Mouse (Mus musculus) heart, embryonic 15.5 days (tissue): ENCODE measurements at regions not wholly inside any gene's neighbourhood (a gene's known extent, or its start where the extent isn't known, plus 50 kb on each side); places are given as distances from the start of the nearest gene placed in this dataset.

Experiments used
- ATAC-seq: fragments of 200-750 bp; cut with Nextera tagmentation; replicated peaks from 2 replicates; pipeline ENCODE4 v1.8.0; 2017; ENCODE audit warnings: low read depth, moderate TSS enrichment; ENCODE audit not compliant: insufficient number of reproducible peaks, insufficient read depth, low FRiP score
- H3K27ac ChIP-seq: fragments of 300-500 bp; sonication (generic); 2 replicates; pipeline ENCODE4 v1.5.1; 2015; ENCODE audit warnings: mild to moderate bottlenecking, inconsistent platforms
- H3K27me3 ChIP-seq: fragments of 300-500 bp; sonication (generic); 2 replicates; pipeline ENCODE4 v1.6.1; 2015; ENCODE audit warnings: inconsistent platforms
- H3K36me3 ChIP-seq: fragments of 300-500 bp; sonication (generic); 2 replicates; pipeline ENCODE4 v1.6.1; 2015; ENCODE audit warnings: mild to moderate bottlenecking, inconsistent platforms
- H3K4me1 ChIP-seq: fragments of 300-500 bp; sonication (generic); replicated peaks from 2 replicates; pipeline ENCODE4 v1.6.1; 2015; ENCODE audit warnings: inconsistent platforms
- H3K4me2 ChIP-seq: fragments of 300-500 bp; sonication (generic); 2 replicates; pipeline ENCODE4 v1.6.1; 2015; ENCODE audit warnings: inconsistent platforms, mild to moderate bottlenecking, moderate library complexity
- H3K4me3 ChIP-seq: fragments of 300-500 bp; sonication (generic); 2 replicates; pipeline ENCODE4 v1.5.1; 2015; ENCODE audit warnings: mild to moderate bottlenecking, inconsistent platforms
- H3K9ac ChIP-seq: fragments of 300-500 bp; sonication (generic); 2 replicates; pipeline ENCODE4 v1.6.1; 2015; ENCODE audit warnings: mild to moderate bottlenecking, inconsistent platforms
- H3K9me3 ChIP-seq: fragments of 300-500 bp; sonication (generic); replicated peaks from 2 replicates; pipeline ENCODE4 v1.6.1; 2016; ENCODE audit warnings: inconsistent platforms
- WGBS: fragments of 180-500 bp; shearing (Covaris S2); methylation state at CpG from one replicate; pipeline ENCODE4 v1.1.7; 2015; ENCODE audit warnings: mixed read lengths; 5-methylcytosine and 5-hydroxymethylcytosine counted together

- no peak for ATAC-seq
- Histone ChIP-seq H3K4me1 (no peaks in the 10 kb centered on the region), H3K36me3 (no peaks in the 10 kb centered on the region), H3K27me3 (no peaks in the 10 kb centered on the region), H3K4me2 (no peak overlapping the region), H3K9me3 (no peaks in the 10 kb centered on the region), H3K27ac (no peak overlapping the region), H3K4me3 (no peak overlapping the region), H3K9ac (no peak overlapping the region)
- WGBS: 65% methylated on average over 4 of the region's 4 CpGs
Measured at GRCm38 (mm10) chr8:76217819-76218580, 681.2 kb upstream of the Nr3c2 start.

GRCm38 (mm10) chr8:76230847-76231246, 668.4 kb upstream of the Nr3c2 start:
- 62% methylated on average over 1 of the region's 1 CpGs for WGBS
- H3K27ac ChIP-seq: no peak overlapping the region
- no peaks in the 10 kb centered on the region for H3K27me3 ChIP-seq
- H3K4me2 ChIP-seq: no peak overlapping the region
- no peaks in the 10 kb centered on the region for H3K9me3 ChIP-seq
- no peak overlapping the region for H3K4me3 ChIP-seq
- H3K36me3 ChIP-seq: no peaks in the 10 kb centered on the region
- ATAC-seq: no peak
- H3K4me1 ChIP-seq: no peaks in the 10 kb centered on the region
- no peak overlapping the region for H3K9ac ChIP-seq

GRCm38 (mm10) chr8:76249194-76249593, 650.0 kb upstream of the Nr3c2 start:
- Histone ChIP-seq H3K27me3 (no peaks in the 10 kb centered on the region), H3K4me3 (no peak overlapping the region), H3K36me3 (no peaks in the 10 kb centered on the region), H3K4me2 (no peak overlapping the region), H3K4me1 (no peaks in the 10 kb centered on the region), H3K9ac (no peak overlapping the region), H3K9me3 (no peaks in the 10 kb centered on the region), H3K27ac (no peak overlapping the region)
- no peak for ATAC-seq
- 79% methylated on average over 3 of the region's 3 CpGs for WGBS

- H3K4me2 ChIP-seq: no peak overlapping the region
- ATAC-seq: no peak
- no peaks in the 10 kb centered on the region for H3K9me3 ChIP-seq
- no peaks in the 10 kb centered on the region for H3K4me1 ChIP-seq
- no peaks in the 10 kb centered on the region for H3K36me3 ChIP-seq
- H3K4me3 ChIP-seq: no peak overlapping the region
- no peaks in the 10 kb centered on the region for H3K27me3 ChIP-seq
- 66% methylated on average over 9 of the region's 9 CpGs for WGBS
- H3K27ac ChIP-seq: no peak overlapping the region
- H3K9ac ChIP-seq: no peak overlapping the region
Measured at GRCm38 (mm10) chr8:76252161-76253010, 646.9 kb upstream of the Nr3c2 start.
